Mouse (Mus musculus) lung, adult 2 months (tissue): ENCODE data around the gene Rassf8. TPM values are rescaled to one million over a fixed set of nuclear protein-coding genes. Genes with fewer than 3 reads are reported as not detected.

Source experiments
- DNase-seq: peaks from one replicate; pipeline ENCODE4 v3.0.0; 2022
- H3K4me1 ChIP-seq: fragments of 200-500 bp; 2 replicates; pipeline ENCODE4 v1.6.1; 2011; ENCODE audit warnings: low read length; ENCODE audit not compliant: control insufficient read depth, insufficient read depth
- H3K4me3 ChIP-seq: fragments of 200-500 bp; replicated peaks from 2 replicates; pipeline ENCODE3; 2011; ENCODE audit warnings: low read depth, mild to moderate bottlenecking, control low read depth, low read length; ENCODE audit errors: extremely low read depth
- CTCF ChIP-seq: fragments of 200-500 bp; IDR thresholded peaks from 2 replicates; pipeline ENCODE4 v1.5.1; 2011; ENCODE audit warnings: mild to moderate bottlenecking, low read length, control low read depth; ENCODE audit not compliant: insufficient read depth
- POLR2A ChIP-seq: fragments of 200-500 bp; IDR thresholded peaks from 2 replicates; pipeline ENCODE4 v1.6.1; 2011; ENCODE audit warnings: low read depth, mild to moderate bottlenecking, control low read depth, low read length, borderline replicate concordance; ENCODE audit errors: extremely low read depth
- WGBS: fragments of 180-500 bp; shearing (Covaris S2); methylation state at CpG from one replicate; pipeline ENCODE4 v1.1.7; 2018; 5-methylcytosine and 5-hydroxymethylcytosine counted together
- polyA plus RNA-seq: library from polyadenylated mRNA; depleted of rRNA; stranded (reverse); fragments of >200 nt; gene quantifications from 2 replicates; pipeline ENCODE4 v1.2.3, GENCODE M21; 2012

Rassf8 gene
- polyA plus RNA-seq, 1 experiment, result 34.2 TPM

GRCm38 (mm10) chr6:145746921-145747670 lies 548 bp downstream of the Rassf8 start:
- peak; percentile 83 for DNase-seq
- no peak for TF ChIP-seq CTCF
- TF ChIP-seq POLR2A, result no peak
- WGBS, result under 1% methylated on average over 55 of the region's 55 CpGs

GRCm38 (mm10) chr6:145747671-145748640 lies 1.4 kb downstream of the Rassf8 start:
- Histone ChIP-seq H3K4me3 (peak overlapping the region; percentile 84), H3K4me1 (peaks cover 5% of the 10 kb centered on the region)
- no peak for TF ChIP-seq POLR2A
- TF ChIP-seq CTCF, result peak; percentile 33
- WGBS, result 8% methylated on average over 16 of the region's 16 CpGs
- DNase-seq, result no peak

More at GRCm38 (mm10) chr6:145746921-145747670, 548 bp downstream of the Rassf8 start:
- H3K4me3 ChIP-seq, result peak overlapping the region; percentile 84
- H3K4me1 ChIP-seq, result peaks cover 5% of the 10 kb centered on the region

- peaks cover 7% of the 10 kb centered on the region for H3K4me1 ChIP-seq
- H3K4me3 ChIP-seq, result no peak overlapping the region
- WGBS, result 73% methylated on average over 3 of the region's 3 CpGs
- no peak for DNase-seq
- TF ChIP-seq POLR2A, result no peak
- no peak for TF ChIP-seq CTCF
Measured at GRCm38 (mm10) chr6:145750394-145750793, 3.8 kb downstream of the Rassf8 start.

DNA sequence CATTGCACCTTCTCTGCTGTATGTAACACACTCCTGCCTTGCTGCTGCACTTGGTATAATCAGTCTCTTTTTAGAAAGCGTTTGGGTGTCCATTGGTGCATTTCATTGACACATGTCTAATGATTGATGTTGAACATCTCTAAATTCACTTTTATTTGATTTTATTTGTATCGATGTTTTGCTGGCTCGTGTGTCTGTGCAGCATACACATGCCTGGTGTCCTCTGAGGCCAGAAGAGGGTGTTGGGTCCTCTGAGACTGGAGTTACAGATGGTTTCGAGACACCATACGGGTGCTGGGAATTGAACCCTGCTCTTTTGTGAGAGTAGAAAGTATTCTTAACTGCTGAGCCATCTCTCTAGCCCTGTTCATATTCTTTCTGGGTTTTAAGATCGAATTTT lies 6.7 kb downstream of the Rassf8 start:
- Histone ChIP-seq H3K4me1 (peaks cover 13% of the 10 kb centered on the region), H3K4me3 (no peak overlapping the region)
- no peak for DNase-seq
- TF ChIP-seq CTCF (no peak), POLR2A (no peak)
- 89% methylated on average over 6 of the region's 6 CpGs for WGBS

DNA sequence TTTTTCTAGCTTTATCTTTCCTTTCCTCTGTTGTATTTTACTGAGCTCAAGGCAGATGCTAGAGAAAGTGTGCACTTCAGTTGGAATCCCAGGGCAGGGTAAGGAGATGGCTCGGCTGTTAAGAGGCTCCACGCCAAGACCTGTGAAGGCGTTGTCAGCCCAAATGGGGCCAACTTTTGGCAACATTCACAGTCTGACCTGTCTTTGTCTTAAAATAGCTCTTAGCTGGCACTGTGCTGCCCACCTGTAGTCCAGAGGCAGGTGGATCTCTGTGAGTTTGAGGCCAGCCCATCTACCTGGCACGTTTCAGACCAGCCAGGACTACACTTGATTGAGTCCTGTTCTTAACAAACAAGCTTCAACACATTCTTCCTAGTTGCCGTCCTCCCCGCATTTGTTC lies 7.9 kb downstream of the Rassf8 start:
- Histone ChIP-seq H3K4me1 (peaks cover 16% of the 10 kb centered on the region), H3K4me3 (no peak overlapping the region)
- no peak for DNase-seq
- 72% methylated on average over 6 of the region's 6 CpGs for WGBS
- TF ChIP-seq POLR2A, result no peak
- TF ChIP-seq CTCF, result no peak

DNA sequence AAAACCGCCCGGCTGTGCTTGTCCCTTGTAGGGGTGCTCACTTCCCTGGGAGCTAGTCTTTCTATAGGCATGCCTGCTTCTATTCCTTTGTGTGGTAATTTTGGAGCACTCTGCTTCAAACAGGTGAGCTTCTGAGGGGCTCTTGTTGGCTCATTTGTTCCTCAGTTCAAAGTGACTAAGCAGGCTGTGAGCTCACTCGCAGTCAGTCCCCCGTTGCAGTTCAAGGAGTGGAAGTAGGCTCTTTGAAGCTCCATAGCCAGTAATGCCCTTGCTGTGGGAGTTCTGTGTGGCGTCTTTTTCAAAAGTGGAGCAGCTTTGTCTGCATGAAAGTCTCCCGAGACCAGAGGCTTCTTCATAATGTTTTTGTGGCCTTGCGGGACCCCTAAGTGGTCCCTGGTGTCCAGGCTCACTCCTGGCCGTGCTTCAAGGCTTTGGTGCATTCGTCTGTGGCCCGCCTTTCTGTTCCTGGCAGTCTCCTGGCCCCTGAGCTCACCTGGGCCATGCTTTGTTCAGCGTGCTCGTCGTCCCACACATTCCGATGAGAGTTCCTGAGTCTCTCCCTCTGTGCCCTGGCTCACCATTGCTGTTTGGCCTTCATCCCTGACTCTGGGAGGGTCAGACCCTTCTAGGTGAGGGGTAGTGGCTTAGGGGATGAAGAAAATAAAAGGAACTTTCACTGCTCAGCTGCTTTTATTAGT lies 9.5 kb downstream of the Rassf8 start:
- TF ChIP-seq POLR2A (no peak), CTCF (no peak)
- 67% methylated on average over 14 of the region's 14 CpGs for WGBS
- no peak for DNase-seq
- Histone ChIP-seq H3K4me3 (no peak overlapping the region), H3K4me1 (peaks cover 23% of the 10 kb centered on the region)

DNA sequence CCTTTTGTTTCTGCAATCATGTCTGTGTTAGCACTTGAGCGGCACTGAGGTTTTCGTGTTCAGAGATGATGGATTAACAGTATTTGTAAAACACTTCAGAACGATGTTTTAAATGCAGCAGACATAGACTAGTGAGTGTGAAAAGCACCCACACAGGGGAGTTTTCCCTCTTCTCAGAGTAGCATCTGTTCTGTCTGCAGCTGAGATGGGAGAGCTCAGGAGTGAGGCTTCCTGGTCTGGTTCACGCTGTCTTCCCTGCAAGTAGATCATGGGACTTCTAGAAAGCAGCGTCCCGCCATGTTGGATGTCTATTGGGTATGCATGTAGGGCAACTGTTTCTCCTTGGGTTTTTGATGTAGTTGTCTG lies 10.1 kb downstream of the Rassf8 start:
- 79% methylated on average over 6 of the region's 6 CpGs for WGBS
- Histone ChIP-seq H3K4me3 (no peak overlapping the region), H3K4me1 (peaks cover 23% of the 10 kb centered on the region)
- DNase-seq, result no peak
- TF ChIP-seq POLR2A (no peak), CTCF (no peak)

DNA sequence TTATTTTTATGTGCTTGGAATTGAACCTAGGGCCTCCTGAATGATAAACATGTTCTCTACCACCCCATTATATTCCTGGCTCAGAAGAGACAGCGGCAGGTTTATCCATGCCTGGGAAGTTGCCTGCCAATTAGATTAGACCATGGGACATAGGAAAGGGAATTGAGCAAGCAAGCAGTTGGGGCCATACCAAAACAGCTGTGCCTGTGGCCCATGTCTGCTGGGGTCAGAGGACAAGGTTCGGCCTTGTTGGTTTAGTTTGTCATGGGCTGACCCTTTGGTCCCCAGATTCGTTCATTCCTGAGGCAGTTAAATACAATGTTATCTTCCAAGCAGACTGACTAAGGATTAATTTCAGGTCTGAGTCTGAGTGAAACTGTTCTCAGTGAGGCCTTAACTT lies 10.8 kb downstream of the Rassf8 start:
- no peak for TF ChIP-seq POLR2A
- no peak for TF ChIP-seq CTCF
- H3K4me1 ChIP-seq, result peaks cover 25% of the 10 kb centered on the region
- DNase-seq, result no peak
- 75% methylated on average over 3 of the region's 3 CpGs for WGBS
- H3K4me3 ChIP-seq, result no peak overlapping the region

GRCm38 (mm10) chr6:145758685-145759084 lies 12.1 kb downstream of the Rassf8 start:
- TF ChIP-seq POLR2A (no peak), CTCF (no peak)
- DNase-seq, result no peak
- peaks cover 35% of the 10 kb centered on the region for H3K4me1 ChIP-seq
- H3K4me3 ChIP-seq, result no peak overlapping the region
- 62% methylated on average over 10 of the region's 10 CpGs for WGBS
